Mouse (Mus musculus): ENCODE data around the gene Gm9964.
"Not testable (repeated sequence)": the region's sequence is repeated elsewhere in the genome, so short reads cannot be mapped to it uniquely, and the experiment has no call there.

Gene Gm9964

GRCm38 (mm10) chr11:79296856-79297491, at the start of gene Gm9964:
Gene Gm9964 (minus strand): TSS chr11:79296906.
- DNase-seq (ENCODE audit: low spot score): no peak

DNA sequence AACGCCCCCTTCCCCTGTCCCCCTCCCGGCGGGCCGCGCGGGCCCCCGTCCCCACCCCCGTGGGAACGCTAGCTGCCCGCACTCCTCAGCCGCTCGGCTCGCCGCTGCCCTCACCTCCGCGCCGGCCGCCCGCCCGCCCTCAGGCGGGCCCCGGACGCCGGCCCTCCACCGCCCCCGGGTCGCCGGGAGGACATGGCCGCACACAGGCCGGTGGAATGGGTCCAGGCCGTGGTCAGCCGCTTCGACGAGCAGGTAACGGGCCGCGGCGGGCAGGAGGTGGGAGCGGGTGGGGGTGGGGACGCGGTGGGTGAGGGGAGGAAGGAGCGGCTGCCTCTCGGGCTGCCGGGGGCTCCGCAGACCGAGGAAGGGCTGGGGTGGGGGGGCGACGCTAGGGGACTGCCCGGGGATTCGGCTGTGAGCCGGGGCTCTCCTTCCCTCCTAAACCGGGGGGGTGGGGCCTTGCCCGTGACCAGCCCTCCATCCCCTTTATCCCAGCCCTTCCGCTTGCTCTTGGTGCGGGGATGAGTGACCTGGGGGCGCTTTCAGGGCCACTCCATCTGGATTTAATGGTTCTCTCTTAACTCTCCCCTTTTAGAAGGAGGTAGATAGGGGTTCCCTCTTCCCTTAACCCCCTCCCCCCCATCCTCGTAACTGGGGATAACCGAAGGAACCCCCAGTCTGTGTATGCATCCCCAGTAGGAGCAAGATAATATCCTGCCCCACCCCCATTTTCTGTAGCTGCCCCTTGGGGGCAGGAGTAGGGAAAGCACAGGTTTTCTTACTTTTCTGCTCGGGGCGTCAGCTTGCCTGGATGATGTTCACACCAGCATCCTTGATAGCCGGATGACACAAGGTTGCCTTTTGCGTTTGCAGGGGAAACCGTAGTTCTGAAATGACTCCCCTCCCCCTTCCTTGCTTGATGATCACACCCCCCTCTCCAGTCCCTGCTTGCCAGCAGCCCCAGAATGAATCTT, 43.4 kb upstream of the Gm9964 start:
- peak; percentile 59 for DNase-seq (ENCODE audit: low spot score)

DNA sequence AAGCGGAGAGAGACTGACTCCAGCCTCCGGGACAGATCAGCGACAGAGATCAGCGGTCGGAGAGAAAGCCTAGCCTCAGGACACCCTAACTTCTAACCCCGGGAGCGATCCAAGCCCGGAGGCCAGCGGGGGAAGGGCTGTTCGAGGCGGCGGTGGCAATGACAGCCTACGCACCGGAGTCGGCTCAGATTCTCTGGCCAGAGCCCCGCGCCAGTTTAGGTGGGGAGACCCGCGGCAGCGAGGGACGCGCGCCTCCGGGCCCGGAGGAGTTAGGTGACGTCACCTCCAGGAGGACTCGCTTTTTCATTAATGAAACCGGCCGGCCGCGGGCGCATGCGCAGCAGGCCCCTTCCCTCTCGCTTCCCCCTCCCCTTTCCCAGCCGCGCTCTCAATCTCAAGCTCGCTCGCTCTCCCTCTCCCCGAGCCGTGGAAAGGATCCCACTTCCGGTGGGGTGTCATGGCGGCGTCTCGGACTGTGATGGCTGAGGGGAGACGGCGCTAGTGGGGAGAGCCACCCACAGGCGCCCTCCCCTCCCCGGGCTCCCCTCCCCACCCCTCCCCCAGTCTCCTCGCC, 42.6 kb upstream of the Gm9964 start, which contains the start of gene Nf1:
Nf1 (plus strand) TSS at position 460 of the 574 bp plus-strand sequence.
- peak; percentile 97 for DNase-seq (ENCODE audit: low spot score)

- DNase-seq (ENCODE audit: low spot score): no peak
Observed at GRCm38 (mm10) chr11:79338621-79339020, 41.9 kb upstream of the Gm9964 start.

- no peak for DNase-seq (ENCODE audit: low spot score)
Observed at GRCm38 (mm10) chr11:79336722-79337267, 40.1 kb upstream of the Gm9964 start.

- DNase-seq (ENCODE audit: low spot score): no peak
Observed at GRCm38 (mm10) chr11:79335077-79335476, 38.4 kb upstream of the Gm9964 start.

DNA sequence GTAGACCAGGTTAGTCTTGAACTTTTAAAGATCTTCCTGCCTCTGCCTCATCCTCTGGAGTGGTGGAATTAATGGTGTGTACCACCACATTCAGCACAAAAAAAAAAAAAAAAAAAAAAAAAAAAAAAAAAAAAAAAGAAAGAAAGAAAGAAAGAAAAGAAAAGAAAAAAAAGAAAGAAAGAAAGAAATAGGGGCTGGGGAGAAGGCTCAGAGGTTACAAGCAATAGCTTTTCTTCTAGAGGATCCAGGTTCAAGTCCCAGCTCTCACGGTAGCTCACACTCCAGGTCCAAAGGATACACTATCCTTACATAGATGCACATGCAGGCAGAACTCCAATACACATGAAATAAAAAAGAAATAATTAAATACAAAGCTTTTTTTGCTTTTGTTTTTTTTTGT, 32.9 kb upstream of the Gm9964 start:
- DNase-seq (ENCODE audit: low spot score): no peak

GRCm38 (mm10) chr11:79328060-79328459, 31.4 kb upstream of the Gm9964 start:
- no peak for DNase-seq (ENCODE audit: low spot score)

GRCm38 (mm10) chr11:79327106-79327505, 30.4 kb upstream of the Gm9964 start:
- no peak for DNase-seq (ENCODE audit: low spot score)

GRCm38 (mm10) chr11:79325663-79326062, 29.0 kb upstream of the Gm9964 start:
- DNase-seq (ENCODE audit: low spot score): no peak

DNA sequence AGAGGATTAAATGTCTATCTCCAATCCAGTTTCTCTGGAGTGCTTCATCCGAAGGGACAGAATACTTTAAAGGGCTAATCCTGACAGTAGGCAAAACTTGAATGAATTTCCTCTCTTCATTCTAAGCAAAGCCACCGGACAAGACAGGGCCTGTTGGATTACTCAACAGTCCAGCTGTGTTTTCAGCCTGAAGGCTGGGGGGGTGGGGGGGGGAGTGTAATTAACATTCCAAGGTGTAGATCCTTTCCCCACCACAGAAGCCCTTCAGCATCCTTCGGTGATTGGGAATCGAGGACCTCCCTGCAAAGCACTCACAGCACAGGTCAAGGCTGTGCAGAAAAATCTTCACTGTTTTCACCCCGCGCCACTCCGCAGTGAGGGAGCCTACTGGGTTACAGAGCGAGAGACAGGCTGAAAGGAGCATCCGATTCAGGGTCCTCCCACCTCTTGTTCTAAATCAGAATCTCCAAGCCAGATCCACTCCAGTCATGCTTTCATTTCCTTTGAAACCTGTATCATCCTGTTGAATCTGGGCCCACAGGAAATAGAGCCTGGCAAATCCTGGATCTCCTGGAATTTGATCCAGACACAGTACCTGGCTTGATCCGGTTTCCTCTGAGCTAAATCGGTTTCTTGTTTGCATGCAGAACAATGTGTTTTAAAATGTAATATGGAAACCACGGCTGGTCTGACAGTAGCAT, 27.4 kb upstream of the Gm9964 start:
- no peak for DNase-seq (ENCODE audit: low spot score)

DNA sequence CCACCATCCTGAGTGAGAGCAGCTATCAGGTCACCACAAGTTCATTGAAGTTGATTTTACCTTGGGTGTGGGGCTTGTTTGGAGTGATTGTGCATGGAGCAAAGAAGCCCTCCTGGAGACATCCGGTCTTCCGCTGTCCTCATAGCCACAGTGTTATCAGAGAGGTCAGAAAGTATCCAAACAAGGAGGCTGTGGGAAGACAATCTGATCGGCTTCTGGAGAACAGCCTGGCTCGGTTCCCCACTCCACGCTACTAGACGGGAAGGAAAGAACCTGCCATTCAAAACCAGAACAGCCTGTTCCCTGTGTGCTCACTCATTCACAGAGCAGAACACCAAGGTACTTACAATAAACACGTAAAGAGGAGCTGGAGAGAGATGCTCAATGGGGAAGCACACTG, 23.1 kb upstream of the Gm9964 start:
- peak; percentile 53 for DNase-seq (ENCODE audit: low spot score)

DNA sequence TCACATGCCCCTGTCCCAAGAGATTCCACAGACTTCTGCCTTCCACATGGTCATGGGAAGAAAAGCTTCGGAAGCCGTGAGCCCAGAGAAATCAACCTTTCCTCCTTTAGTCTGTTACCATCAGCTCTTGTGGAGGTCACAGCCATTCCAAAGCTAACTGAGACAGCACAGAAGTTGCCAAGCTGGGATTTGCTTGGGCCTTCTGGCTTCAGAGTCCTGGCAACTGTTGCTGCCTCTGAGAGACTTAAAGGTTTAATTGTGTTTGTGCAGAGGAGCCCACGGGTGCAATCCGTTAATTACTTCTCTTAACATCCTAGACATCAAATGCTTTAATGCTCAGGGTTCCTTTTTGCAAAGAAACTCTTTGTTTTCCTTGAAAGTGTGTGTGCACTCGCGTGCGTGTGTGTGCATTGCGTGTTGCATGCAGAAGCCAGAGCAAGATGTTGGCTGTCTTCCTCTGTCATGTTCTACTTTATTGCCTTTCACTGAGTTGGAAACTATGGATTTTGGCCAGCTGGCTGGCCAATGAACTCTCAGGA, 20.2 kb upstream of the Gm9964 start:
- DNase-seq (ENCODE audit: low spot score): no peak

- no peak for DNase-seq (ENCODE audit: low spot score)
Observed at GRCm38 (mm10) chr11:79310467-79310866, 13.8 kb upstream of the Gm9964 start.

DNA sequence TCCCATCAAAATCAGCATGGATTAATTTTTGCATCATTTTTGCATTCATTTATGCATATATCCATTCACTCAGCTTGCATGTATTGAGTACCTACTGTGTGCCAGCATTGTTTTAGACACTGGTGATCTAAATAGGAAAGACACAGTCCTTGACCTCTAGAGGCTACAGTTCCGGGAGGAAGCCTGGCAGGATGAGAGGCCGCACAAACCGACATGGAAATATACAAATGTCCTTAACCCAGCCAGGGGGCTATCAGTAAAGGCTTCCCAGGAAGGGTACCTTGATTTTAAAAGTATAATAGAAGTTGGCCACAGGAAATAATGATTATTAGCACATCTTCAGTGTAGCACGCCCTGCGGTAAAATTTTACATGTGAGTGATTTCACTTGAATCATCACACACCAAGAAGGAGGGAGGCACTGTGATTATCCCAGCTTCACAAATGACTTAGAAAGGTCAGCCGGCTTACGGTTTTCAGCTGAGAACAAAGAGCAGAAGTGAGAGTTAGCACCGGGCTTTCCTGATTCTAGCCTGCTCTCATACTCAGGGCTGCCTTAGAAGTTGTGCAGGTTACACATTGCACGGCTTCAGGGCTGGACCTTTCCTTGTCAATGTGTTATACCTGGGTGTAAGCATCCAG, 11.0 kb upstream of the Gm9964 start:
- no peak for DNase-seq (ENCODE audit: low spot score)

GRCm38 (mm10) chr11:79306996-79307395, 10.3 kb upstream of the Gm9964 start:
- DNase-seq (ENCODE audit: low spot score): no peak

DNA sequence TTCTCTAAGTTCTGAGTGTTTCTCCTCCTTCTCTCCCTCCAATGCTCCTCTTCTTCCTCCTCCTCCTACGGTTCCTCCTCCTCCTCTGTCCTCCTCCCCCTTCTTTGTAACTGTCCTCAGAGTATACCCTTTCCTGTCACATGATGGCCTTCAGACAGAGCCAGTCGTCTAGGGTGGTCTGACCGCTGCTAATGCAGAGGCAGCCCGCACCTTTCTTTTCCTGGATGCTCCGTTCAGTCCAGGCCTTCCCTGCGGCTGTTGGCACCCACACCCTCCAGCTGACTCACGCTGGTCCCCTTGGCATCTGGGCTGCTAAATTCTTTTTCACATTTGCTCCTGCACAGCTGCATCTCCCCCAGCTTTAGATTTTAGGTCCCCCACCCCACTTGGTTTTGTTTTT, 9.8 kb upstream of the Gm9964 start:
- DNase-seq (ENCODE audit: low spot score): no peak

GRCm38 (mm10) chr11:79305697-79306340, 9.1 kb upstream of the Gm9964 start:
- DNase-seq (ENCODE audit: low spot score): no peak

GRCm38 (mm10) chr11:79304245-79304644, 7.5 kb upstream of the Gm9964 start:
- not testable (repeated sequence) for DNase-seq (ENCODE audit: low spot score)

DNA sequence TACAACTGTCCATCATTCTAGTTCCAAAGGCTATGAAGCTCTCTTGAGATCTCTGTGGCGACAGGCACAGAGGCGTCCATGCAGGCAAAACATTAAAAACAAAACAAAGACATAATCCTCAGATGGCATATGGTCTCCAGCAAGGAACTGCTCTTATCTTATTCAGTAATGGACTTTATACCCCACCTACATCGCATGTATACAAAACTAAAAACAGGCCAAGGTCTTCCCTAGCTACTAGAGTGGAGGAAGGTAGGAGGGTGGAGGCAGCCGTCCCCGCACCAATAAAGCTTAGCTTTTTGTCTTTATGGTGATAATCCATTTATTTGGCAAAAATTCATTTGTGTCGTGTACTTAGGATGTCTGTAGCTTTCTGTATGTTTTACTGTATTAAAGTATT, 6.4 kb upstream of the Gm9964 start:
- DNase-seq (ENCODE audit: low spot score): no peak

Measured in testis, postnatal 14 days (tissue).